Mouse (Mus musculus) urinary bladder, postnatal 25 days (tissue): ENCODE results near the gene Btbd9.
"Not testable (repeated sequence)": the region's sequence is repeated elsewhere in the genome, so short reads cannot be mapped to it uniquely, and the experiment has no call there.

Source experiments
- DNase-seq: peaks from one replicate; pipeline ENCODE4 v3.0.0; 2022; ENCODE audit warnings: low spot score

The Btbd9 gene

GRCm38 (mm10) chr17:30575941-30576773 lies at the start of gene Btbd9:
TSS of gene Btbd9 (minus strand) at chr17:30576488.
- DNase-seq: peak; percentile 94

- not testable (repeated sequence) for DNase-seq
Observed at GRCm38 (mm10) chr17:30624132-30624531, 47.8 kb upstream of the Btbd9 start, which contains the start of gene Dnah8. TSS of gene Dnah8 (plus strand) at chr17:30624354.

- no peak for DNase-seq
Observed at GRCm38 (mm10) chr17:30623200-30623599, 46.9 kb upstream of the Btbd9 start.

- DNase-seq: no peak
Observed at GRCm38 (mm10) chr17:30621450-30621849, 45.2 kb upstream of the Btbd9 start.

- DNase-seq: no peak
Observed at GRCm38 (mm10) chr17:30620548-30620947, 44.3 kb upstream of the Btbd9 start.

- no peak for DNase-seq
Observed at GRCm38 (mm10) chr17:30619153-30619552, 42.9 kb upstream of the Btbd9 start.

- DNase-seq: no peak
Observed at GRCm38 (mm10) chr17:30618136-30618891, 42.0 kb upstream of the Btbd9 start.

- DNase-seq: no peak
Observed at GRCm38 (mm10) chr17:30616203-30616602, 39.9 kb upstream of the Btbd9 start.

GRCm38 (mm10) chr17:30613350-30613749 lies 37.1 kb upstream of the Btbd9 start:
- no peak for DNase-seq

GRCm38 (mm10) chr17:30612075-30612859 lies 36.0 kb upstream of the Btbd9 start:
- DNase-seq: peak; percentile 100

- no peak for DNase-seq
Observed at GRCm38 (mm10) chr17:30611221-30612074, 35.2 kb upstream of the Btbd9 start.

- no peak for DNase-seq
Observed at GRCm38 (mm10) chr17:30610739-30611138, 34.5 kb upstream of the Btbd9 start.

- no peak for DNase-seq
Observed at GRCm38 (mm10) chr17:30609980-30610307, 33.7 kb upstream of the Btbd9 start.

GRCm38 (mm10) chr17:30609305-30609979 lies 33.2 kb upstream of the Btbd9 start:
- DNase-seq: peak; percentile 24

- no peak for DNase-seq
Observed at GRCm38 (mm10) chr17:30607909-30608495, 31.7 kb upstream of the Btbd9 start.

- no peak for DNase-seq
Observed at GRCm38 (mm10) chr17:30607330-30607729, 31.0 kb upstream of the Btbd9 start.

GRCm38 (mm10) chr17:30606634-30607081 lies 30.4 kb upstream of the Btbd9 start:
- DNase-seq: no peak

- DNase-seq: no peak
Observed at GRCm38 (mm10) chr17:30606206-30606605, 29.9 kb upstream of the Btbd9 start.

- DNase-seq: no peak
Observed at GRCm38 (mm10) chr17:30605001-30605400, 28.7 kb upstream of the Btbd9 start.

- DNase-seq: no peak
Observed at GRCm38 (mm10) chr17:30604296-30604695, 28.0 kb upstream of the Btbd9 start.
